Mouse (Mus musculus): Measurements from ENCODE around the gene Oaz3. TPM values are rescaled to one million over a fixed set of nuclear protein-coding genes. Genes with fewer than 3 reads are reported as not detected.

Gene Oaz3
- polyA plus RNA-seq (2016; fragmentation: Nextera tagmentation; extraction: Ambion mirVana): 1.0 and 1.3 TPM in 2 replicates

- under 1% methylated on average over 24 of the region's 24 CpGs for WGBS
Measured at GRCm38 (mm10) chr3:94443597-94443964, at the start of gene Oaz3. Oaz3 (minus strand) TSS chr3:94443915.

DNA sequence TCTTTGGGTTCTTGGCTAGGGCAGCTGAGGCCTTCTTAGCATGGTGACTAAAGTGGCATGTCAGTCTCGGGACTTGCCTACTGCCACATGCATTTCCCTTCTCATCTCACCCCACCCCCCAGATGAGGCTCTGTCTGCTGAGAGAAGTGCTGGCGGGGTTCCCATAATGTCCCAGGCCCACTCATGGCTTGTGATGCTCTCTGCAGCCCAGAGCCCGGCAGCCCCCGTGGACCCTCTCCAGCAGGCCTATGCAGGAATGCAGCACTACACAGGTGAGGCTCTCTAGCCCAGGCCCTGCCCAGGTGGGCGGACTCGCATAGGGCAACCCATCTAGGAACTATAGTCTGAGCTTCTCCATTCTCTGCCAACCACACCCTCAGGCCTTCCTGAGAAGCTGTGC lies 43.9 kb upstream of the Oaz3 start:
- peaks cover 74% of the 10 kb centered on the region for H3K4me1 ChIP-seq
- no peak overlapping the region for H3K4me3 ChIP-seq (replicated peaks)
- no peak for ATAC-seq (ENCODE audit: low FRiP score)
- no peak overlapping the region for H3K4me2 ChIP-seq
- WGBS: 84% methylated on average over 6 of the region's 6 CpGs
- no peak overlapping the region for H3K9ac ChIP-seq
- peak overlapping the region; percentile 61; the same call in 1 of the 2 replicates for H3K27ac ChIP-seq
- H3K27me3 ChIP-seq: no peaks in the 10 kb centered on the region
- peaks cover 72% of the 10 kb centered on the region for H3K36me3 ChIP-seq (replicated peaks)
- no peaks in the 10 kb centered on the region for H3K9me3 ChIP-seq

More at GRCm38 (mm10) chr3:94443597-94443964, at the start of gene Oaz3:
- Histone ChIP-seq H3K9ac (peak within 1 kb of the TSS; percentile 94), H3K4me1 (peaks cover 15% of the 10 kb centered on the region), H3K27me3 (no peaks in the 10 kb centered on the region), H3K27ac (peak within 1 kb of the TSS; percentile 74), H3K4me3 (replicated peaks) (peak within 1 kb of the TSS; percentile 96), H3K4me2 (peak within 1 kb of the TSS; percentile 93), H3K9me3 (no peaks in the 10 kb centered on the region), H3K36me3 (replicated peaks) (peaks cover 41% of the 10 kb centered on the region)
- ATAC-seq (ENCODE audit: low FRiP score): no peak; the same call in 1 of the 2 replicates

- H3K4me1 ChIP-seq: peaks cover 82% of the 10 kb centered on the region
- no peak overlapping the region for H3K9ac ChIP-seq
Measured at GRCm38 (mm10) chr3:94485922-94486321, 42.2 kb upstream of the Oaz3 start.

GRCm38 (mm10) chr3:94483790-94484439 lies 40.2 kb upstream of the Oaz3 start:
- peak; percentile 95 for ATAC-seq (ENCODE audit: low FRiP score)
- Histone ChIP-seq H3K27me3 (peaks cover 6% of the 10 kb centered on the region; the same call in 1 of the 2 replicates), H3K9me3 (no peaks in the 10 kb centered on the region), H3K36me3 (replicated peaks) (peaks cover 55% of the 10 kb centered on the region), H3K4me3 (replicated peaks) (peak overlapping the region; percentile 21), H3K4me1 (peaks cover 94% of the 10 kb centered on the region), H3K4me2 (peak overlapping the region; percentile 48), H3K9ac (0 out of 2 replicates have a peak overlapping the region, but pooled peaks have one; percentile 12), H3K27ac (peak overlapping the region; percentile 92)
- 2% methylated on average over 20 of the region's 20 CpGs for WGBS

More at GRCm38 (mm10) chr3:94485922-94486321, 42.2 kb upstream of the Oaz3 start:
- ATAC-seq (ENCODE audit: low FRiP score): no peak
- Histone ChIP-seq H3K4me3 (replicated peaks) (no peak overlapping the region), H3K27me3 (no peaks in the 10 kb centered on the region), H3K27ac (peak overlapping the region; percentile 92; the same call in 1 of the 2 replicates), H3K4me2 (peak overlapping the region; percentile 48; the same call in 1 of the 2 replicates), H3K9me3 (no peaks in the 10 kb centered on the region), H3K36me3 (replicated peaks) (peaks cover 74% of the 10 kb centered on the region)
- 45% methylated on average over 7 of the region's 7 CpGs for WGBS

DNA sequence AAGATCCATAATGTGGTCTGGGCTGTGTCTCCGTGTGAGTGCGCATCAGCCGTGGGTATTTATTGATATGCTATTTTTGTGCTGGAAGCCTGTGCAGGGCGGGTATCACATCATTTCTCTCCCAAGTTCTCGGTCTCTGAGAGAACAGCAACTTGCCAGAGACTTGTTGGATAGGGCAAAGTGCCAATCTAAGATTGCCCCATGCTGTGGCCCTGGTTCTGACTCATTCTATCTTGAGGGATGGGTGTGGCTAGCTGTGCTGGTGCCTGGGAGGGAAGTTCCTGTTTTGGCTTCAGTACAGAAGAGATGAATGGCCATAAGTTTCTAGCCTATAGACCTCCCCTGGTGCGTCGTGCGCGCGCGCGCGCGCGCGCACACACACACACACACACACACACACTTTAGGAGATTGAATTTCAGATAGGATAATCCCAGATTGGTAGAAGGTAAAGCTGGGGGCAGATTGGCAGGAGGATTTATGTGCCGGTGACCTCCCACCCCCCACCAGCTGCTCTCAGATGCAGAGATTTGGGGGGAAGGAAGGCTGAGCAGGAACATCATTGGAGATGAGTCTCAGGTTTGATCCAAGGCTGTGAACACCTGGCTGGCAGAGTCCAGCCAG lies 39.2 kb upstream of the Oaz3 start:
- H3K27me3 ChIP-seq: peaks cover 6% of the 10 kb centered on the region; the same call in 1 of the 2 replicates
- H3K9ac ChIP-seq: no peak overlapping the region
- no peaks in the 10 kb centered on the region for H3K9me3 ChIP-seq
- H3K36me3 ChIP-seq (replicated peaks): peaks cover 45% of the 10 kb centered on the region
- H3K27ac ChIP-seq: peak overlapping the region; percentile 92
- WGBS: 85% methylated on average over 17 of the region's 17 CpGs
- peaks cover 99% of the 10 kb centered on the region for H3K4me1 ChIP-seq
- ATAC-seq (ENCODE audit: low FRiP score): no peak
- no peak overlapping the region for H3K4me3 ChIP-seq (replicated peaks)
- peak overlapping the region; percentile 48 for H3K4me2 ChIP-seq

DNA sequence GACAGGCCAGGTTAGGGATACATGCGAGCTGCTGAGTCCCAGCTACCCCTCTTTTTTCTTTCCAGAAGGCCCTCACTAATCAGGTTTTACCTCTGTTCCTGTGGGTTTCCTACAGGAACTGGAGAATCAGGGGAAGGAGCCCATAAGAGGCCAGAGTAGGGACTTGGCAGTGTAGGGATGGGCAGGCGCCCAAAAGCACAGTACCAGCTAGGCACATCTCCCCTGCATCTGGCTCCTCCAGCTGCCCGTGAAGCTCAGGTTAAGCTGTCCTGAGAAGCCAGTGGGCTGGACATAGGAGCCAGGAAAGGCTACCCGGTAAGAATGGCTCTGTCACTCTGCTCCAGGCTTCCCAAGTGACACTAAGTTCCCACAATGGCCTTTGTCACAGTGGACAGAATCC lies 37.7 kb upstream of the Oaz3 start:
- Histone ChIP-seq H3K36me3 (replicated peaks) (peaks cover 31% of the 10 kb centered on the region), H3K4me3 (replicated peaks) (no peak overlapping the region), H3K27me3 (peaks cover 6% of the 10 kb centered on the region; the same call in 1 of the 2 replicates), H3K4me1 (peaks cover 99% of the 10 kb centered on the region), H3K4me2 (peak overlapping the region; percentile 72), H3K9me3 (no peaks in the 10 kb centered on the region), H3K9ac (no peak overlapping the region), H3K27ac (peak overlapping the region; percentile 68; the same call in 1 of the 2 replicates)
- WGBS: 57% methylated on average over 4 of the region's 4 CpGs
- ATAC-seq (ENCODE audit: low FRiP score): no peak

DNA sequence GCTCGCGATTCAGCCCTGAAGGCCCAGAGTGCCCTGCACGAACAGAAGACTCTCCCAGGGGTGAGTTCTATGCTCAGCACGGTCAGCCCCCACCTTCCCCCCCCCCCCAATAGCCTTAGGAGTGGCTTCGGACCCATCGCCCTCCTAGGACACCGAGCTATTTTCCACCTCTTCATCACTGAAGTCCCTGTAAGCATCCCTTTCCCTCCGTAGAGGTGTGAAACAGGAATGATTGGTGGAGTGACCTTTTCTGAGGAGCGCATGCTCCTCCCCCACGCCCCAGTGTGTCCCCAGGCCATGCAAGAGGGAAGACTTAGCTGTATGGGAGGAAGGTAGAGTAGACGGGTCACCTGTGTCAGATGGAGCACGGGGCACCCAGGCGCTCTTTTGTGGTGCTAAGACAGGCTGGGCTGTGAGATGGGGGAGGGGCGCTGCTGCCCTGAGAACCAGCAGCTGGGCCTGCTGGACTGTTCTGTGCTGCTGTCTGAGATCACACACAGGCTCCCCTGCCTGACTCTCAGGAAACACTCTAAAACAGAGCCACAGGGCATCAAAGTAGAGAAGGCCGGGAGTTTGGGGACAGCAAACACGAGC lies 36.7 kb upstream of the Oaz3 start, which contains the start of gene Riiad1:
Gene Riiad1, minus strand, starts transcription at position 51 of the 594 bp plus-strand sequence.
- H3K4me2 ChIP-seq: peak within 1 kb of the TSS; percentile 72
- no peak for ATAC-seq (ENCODE audit: low FRiP score)
- WGBS: 13% methylated on average over 16 of the region's 16 CpGs
- peak within 1 kb of the TSS; percentile 64 for H3K4me3 ChIP-seq (replicated peaks)
- peaks cover 6% of the 10 kb centered on the region; the same call in 1 of the 2 replicates for H3K27me3 ChIP-seq
- H3K4me1 ChIP-seq: peaks cover 96% of the 10 kb centered on the region
- peak within 1 kb of the TSS; percentile 92 for H3K27ac ChIP-seq
- peak within 1 kb of the TSS; percentile 84 for H3K9ac ChIP-seq
- peaks cover 23% of the 10 kb centered on the region for H3K36me3 ChIP-seq (replicated peaks)
- H3K9me3 ChIP-seq: no peaks in the 10 kb centered on the region

- H3K4me3 ChIP-seq (replicated peaks): peak overlapping the region; percentile 64
- peak overlapping the region; percentile 84 for H3K9ac ChIP-seq
- no peaks in the 10 kb centered on the region for H3K9me3 ChIP-seq
- H3K27ac ChIP-seq: 0 out of 2 replicates have a peak overlapping the region, but pooled peaks have one; percentile 68
- 13% methylated on average over 11 of the region's 11 CpGs for WGBS
- H3K27me3 ChIP-seq: peaks cover 6% of the 10 kb centered on the region; the same call in 1 of the 2 replicates
- no peak for ATAC-seq (ENCODE audit: low FRiP score)
- H3K36me3 ChIP-seq (replicated peaks): peaks cover 18% of the 10 kb centered on the region; the same call in 1 of the 2 replicates
- H3K4me2 ChIP-seq: peak overlapping the region; percentile 72
- H3K4me1 ChIP-seq: peaks cover 88% of the 10 kb centered on the region
Measured at GRCm38 (mm10) chr3:94479564-94479963, 35.8 kb upstream of the Oaz3 start.

GRCm38 (mm10) chr3:94478591-94479169 lies 35.0 kb upstream of the Oaz3 start:
- H3K9me3 ChIP-seq: no peaks in the 10 kb centered on the region
- 3% methylated on average over 9 of the region's 9 CpGs for WGBS
- peaks cover 18% of the 10 kb centered on the region; the same call in 1 of the 2 replicates for H3K36me3 ChIP-seq (replicated peaks)
- peak overlapping the region; percentile 84 for H3K9ac ChIP-seq
- peaks cover 6% of the 10 kb centered on the region; the same call in 1 of the 2 replicates for H3K27me3 ChIP-seq
- peak overlapping the region; percentile 92 for H3K27ac ChIP-seq
- peak; percentile 36 for ATAC-seq (ENCODE audit: low FRiP score)
- H3K4me1 ChIP-seq: peaks cover 80% of the 10 kb centered on the region
- peak overlapping the region; percentile 64 for H3K4me3 ChIP-seq (replicated peaks)
- H3K4me2 ChIP-seq: peak overlapping the region; percentile 72

GRCm38 (mm10) chr3:94477981-94478422 lies 34.3 kb upstream of the Oaz3 start, which contains the start of gene Celf3:
Celf3 (plus strand) TSS chr3:94478295.
- Histone ChIP-seq H3K4me3 (replicated peaks) (peak within 1 kb of the TSS; percentile 64), H3K27me3 (peaks cover 6% of the 10 kb centered on the region; the same call in 1 of the 2 replicates), H3K9me3 (no peaks in the 10 kb centered on the region), H3K9ac (peak within 1 kb of the TSS; percentile 84), H3K36me3 (replicated peaks) (peaks cover 18% of the 10 kb centered on the region; the same call in 1 of the 2 replicates), H3K27ac (peak within 1 kb of the TSS; percentile 92), H3K4me1 (peaks cover 79% of the 10 kb centered on the region), H3K4me2 (peak within 1 kb of the TSS; percentile 72)
- ATAC-seq (ENCODE audit: low FRiP score): peak; percentile 90
- WGBS: 1% methylated on average over 10 of the region's 14 CpGs

DNA sequence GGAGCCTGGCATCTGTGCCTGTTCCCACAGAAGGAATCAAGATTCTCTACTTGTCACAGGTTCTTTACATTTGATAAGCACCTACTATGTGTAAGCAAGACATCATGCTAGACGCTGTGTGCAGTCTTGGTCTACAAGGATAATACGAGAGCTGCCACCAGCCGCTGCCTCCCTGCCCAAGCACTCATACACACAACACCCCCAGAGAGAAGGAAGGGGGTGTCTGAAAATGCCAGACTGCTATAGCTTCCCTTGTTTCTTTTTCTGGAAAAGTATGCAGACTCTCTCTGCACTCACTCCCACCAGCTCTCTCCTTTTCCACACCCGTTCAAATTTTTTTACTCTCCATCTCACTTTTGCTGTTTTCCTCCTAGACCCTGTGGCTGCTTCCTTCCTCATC lies 33.7 kb upstream of the Oaz3 start:
- peaks cover 79% of the 10 kb centered on the region for H3K4me1 ChIP-seq
- 22% methylated on average over 4 of the region's 4 CpGs for WGBS
- no peak for ATAC-seq (ENCODE audit: low FRiP score)
- H3K4me3 ChIP-seq (replicated peaks): peak overlapping the region; percentile 64
- peaks cover 13% of the 10 kb centered on the region; the same call in 1 of the 2 replicates for H3K36me3 ChIP-seq (replicated peaks)
- H3K27ac ChIP-seq: peak overlapping the region; percentile 92
- H3K27me3 ChIP-seq: peaks cover 6% of the 10 kb centered on the region; the same call in 1 of the 2 replicates
- H3K4me2 ChIP-seq: peak overlapping the region; percentile 72
- no peaks in the 10 kb centered on the region for H3K9me3 ChIP-seq
- H3K9ac ChIP-seq: peak overlapping the region; percentile 84
